Mouse (Mus musculus) kidney, adult 10 weeks (tissue): ENCODE measurements around the gene Osbpl11. TPM values are rescaled to one million over a fixed set of nuclear protein-coding genes. Genes with fewer than 3 reads are reported as not detected.

ENCODE experiments used
- polyA plus RNA-seq: library from polyadenylated mRNA; stranded (reverse); fragments of 350-450 nt; fragmentation: Illumina TruSeq; extraction: RNeasy Lipid Tissue Mini Kit (QIAGEN cat#74804); gene quantifications from one replicate; pipeline ENCODE4 v1.2.3, GENCODE M21; 2014; ENCODE audit warnings: low read depth, low replicate concordance

Gene Osbpl11
- polyA plus RNA-seq: 13.3 TPM

GRCm38 (mm10) chr16:33184901-33185260 lies at the start of gene Osbpl11:
Gene Osbpl11, plus strand, starts transcription at chr16:33185071.

GRCm38 (mm10) chr16:33251194-33252051 lies 66.6 kb downstream of the Osbpl11 start, which contains the start of gene Snx4:
Gene Snx4, plus strand, starts transcription at chr16:33251442.

Other genes starting within 250 kb of the Osbpl11 start
- 5.9 TPM for gene Iqcg, start 128.9 kb upstream of the Osbpl11 start, polyA plus RNA-seq
- gene Rpl35a, start 128.6 kb upstream of the Osbpl11 start, polyA plus RNA-seq: 824 TPM
- gene Lmln, start 122.5 kb upstream of the Osbpl11 start, polyA plus RNA-seq: 1.9 TPM
- gene Snx4, start 66.4 kb downstream of the Osbpl11 start, polyA plus RNA-seq: 72.4 TPM
- 50.1 TPM for gene Zfp148, start 195.8 kb downstream of the Osbpl11 start, polyA plus RNA-seq